Mouse (Mus musculus): ENCODE measurements at regions not wholly inside any gene's neighbourhood (a gene's known extent, or its start where the extent isn't known, plus 50 kb on each side); places are given as distances from the start of the nearest gene placed in this dataset.

DNA sequence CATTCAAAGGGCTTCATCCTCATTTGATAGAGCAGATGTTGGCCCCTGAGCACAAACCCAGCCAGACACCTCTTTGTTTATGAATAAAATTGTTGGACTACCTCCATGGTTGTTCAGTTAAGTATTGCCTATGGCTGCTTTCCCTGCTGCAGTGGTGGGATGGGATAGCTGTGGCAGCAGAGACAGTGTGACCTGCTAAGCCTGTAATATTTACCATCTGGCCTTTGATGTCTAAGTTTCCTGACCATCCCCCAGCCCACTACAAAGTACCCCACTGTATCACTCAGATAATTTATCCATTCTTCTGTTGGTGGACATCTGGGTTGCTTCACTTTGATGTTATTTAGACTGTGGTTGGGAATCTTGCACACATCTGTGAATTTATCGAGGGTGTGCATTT lies 168.7 kb upstream of the Cdh5 start:
- TF ChIP-seq CTCF (IDR thresholded peaks at IDR 0.05; ENCODE audit: borderline replicate concordance, insufficient read depth, low read length) (no peak), POLR2A (IDR thresholded peaks at IDR 0.05; ENCODE audit: low read depth, low read length) (no peak)
